Mouse (Mus musculus): Measurements from ENCODE around the gene Mrps7. TPM values are rescaled to one million over a fixed set of nuclear protein-coding genes. Genes with fewer than 3 reads are reported as not detected.
A peak's percentile ranks its signal among the peaks of the same experiment; 100 is the strongest.

Gene Mrps7
- polyA plus RNA-seq, 1 experiment from 2014 or later: 70.3 TPM

DNA sequence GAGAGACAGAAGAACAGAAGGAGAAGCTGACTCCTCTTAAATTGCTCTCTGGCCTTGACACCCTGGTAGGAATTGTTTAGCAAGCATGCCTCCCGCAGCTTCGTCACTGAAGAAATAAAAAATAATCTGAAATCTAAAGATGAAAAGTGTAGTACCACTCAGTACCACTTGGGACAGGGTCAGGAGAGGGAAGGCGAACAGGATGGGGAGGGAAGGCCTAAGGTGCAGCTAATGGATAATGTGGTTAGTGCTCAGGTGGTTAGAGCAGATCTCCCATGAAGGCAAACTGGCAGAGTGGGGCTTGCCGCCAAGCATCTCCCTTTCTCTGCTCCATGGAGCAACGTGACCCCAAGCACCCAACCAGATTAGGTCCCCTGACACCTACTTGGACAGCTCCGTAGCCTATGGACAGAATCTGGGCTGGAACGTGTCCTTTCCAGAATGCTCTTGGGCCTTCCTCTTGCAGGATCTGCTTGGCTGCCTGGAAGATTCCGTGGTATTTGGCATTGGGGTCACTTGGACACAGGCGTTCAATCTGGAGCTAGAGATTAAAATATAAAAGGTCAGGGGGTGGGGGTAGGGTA, 19.9 kb downstream of the Mrps7 start:
- peaks cover 17% of the 10 kb centered on the region for H3K36me3 ChIP-seq
- 74% methylated on average over 9 of the region's 9 CpGs for WGBS
- ATAC-seq (replicated peaks): no peak
- peaks cover 20% of the 10 kb centered on the region for H3K4me1 ChIP-seq
- H3K27me3 ChIP-seq: no peaks in the 10 kb centered on the region
- no peak overlapping the region for H3K9ac ChIP-seq (replicated peaks)
- no peaks in the 10 kb centered on the region for H3K9me3 ChIP-seq
- no peak overlapping the region for H3K4me3 ChIP-seq
- no peak overlapping the region for H3K4me2 ChIP-seq (replicated peaks)
- no peak overlapping the region for H3K27ac ChIP-seq (replicated peaks)

DNA sequence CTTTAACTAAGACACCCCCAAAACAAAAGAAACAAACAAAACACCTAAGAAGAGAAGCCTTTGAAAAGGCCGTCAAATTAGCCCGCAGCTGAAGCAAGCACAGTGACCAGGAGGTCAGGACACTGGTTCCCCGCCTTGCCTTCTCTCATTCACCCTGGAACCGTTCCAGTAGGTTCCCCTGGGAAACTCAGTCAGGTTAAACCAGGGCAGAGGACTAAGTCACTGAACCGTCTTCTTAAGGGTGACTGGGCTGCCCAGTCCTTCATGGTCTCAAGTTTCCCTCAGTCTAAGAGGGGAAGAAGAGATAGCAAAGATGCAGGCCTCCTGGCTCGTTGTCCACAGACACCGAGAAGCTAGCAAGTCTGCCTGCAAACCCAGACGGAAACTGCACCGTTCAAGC, 22.2 kb downstream of the Mrps7 start:
- WGBS: 80% methylated on average over 9 of the region's 9 CpGs
- no peak overlapping the region for H3K4me3 ChIP-seq
- peaks cover 23% of the 10 kb centered on the region for H3K4me1 ChIP-seq
- H3K9ac ChIP-seq (replicated peaks): no peak overlapping the region
- no peak for ATAC-seq (replicated peaks)
- no peaks in the 10 kb centered on the region for H3K27me3 ChIP-seq
- no peak overlapping the region for H3K27ac ChIP-seq (replicated peaks)
- no peak overlapping the region for H3K4me2 ChIP-seq (replicated peaks)
- peaks cover 11% of the 10 kb centered on the region for H3K36me3 ChIP-seq
- no peaks in the 10 kb centered on the region for H3K9me3 ChIP-seq

DNA sequence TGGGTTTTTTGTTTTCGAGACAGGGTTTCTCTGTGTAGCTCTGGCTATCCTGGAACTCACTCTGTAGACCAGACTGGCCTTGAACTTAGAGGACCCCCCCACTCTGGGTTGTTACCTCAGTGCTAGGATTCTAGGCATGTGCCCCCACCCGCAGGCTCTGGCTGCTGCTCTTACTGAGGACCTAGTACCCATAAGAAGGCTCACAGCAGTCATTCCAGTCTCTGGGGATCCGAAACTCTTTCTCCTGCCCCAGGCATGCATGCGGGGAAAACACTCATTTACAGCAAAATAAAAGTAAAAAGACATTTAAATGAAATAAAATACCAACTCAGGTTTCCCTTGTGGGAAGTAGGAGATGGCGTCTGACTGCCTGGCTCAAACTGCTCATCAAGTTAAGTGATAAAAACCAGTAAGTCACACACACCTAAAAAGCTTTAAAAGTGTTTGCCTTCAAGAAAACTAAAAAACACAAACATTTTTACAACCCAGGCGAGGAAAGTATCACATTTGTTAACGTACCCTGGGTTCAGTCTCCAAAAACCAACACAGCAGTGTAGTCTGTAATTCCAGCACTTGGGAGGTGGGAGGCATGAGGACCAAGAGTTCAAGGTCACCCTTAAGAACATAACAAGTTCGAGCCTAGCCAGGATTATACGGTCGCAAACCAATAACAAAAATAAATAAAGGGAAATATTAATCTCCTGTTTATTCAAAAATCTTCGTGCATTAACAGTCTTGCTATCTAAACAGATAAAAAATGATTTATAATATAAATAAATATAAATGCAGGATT, 23.3 kb downstream of the Mrps7 start:
- H3K4me3 ChIP-seq: peak overlapping the region; percentile 76
- peaks cover 10% of the 10 kb centered on the region for H3K36me3 ChIP-seq
- no peak overlapping the region for H3K27ac ChIP-seq (replicated peaks)
- H3K9me3 ChIP-seq: no peaks in the 10 kb centered on the region
- ATAC-seq (replicated peaks): no peak
- WGBS: 57% methylated on average over 11 of the region's 11 CpGs
- H3K4me1 ChIP-seq: peaks cover 23% of the 10 kb centered on the region
- peak overlapping the region; percentile 71 for H3K4me2 ChIP-seq (replicated peaks)
- peak overlapping the region; percentile 60 for H3K9ac ChIP-seq (replicated peaks)
- H3K27me3 ChIP-seq: no peaks in the 10 kb centered on the region

DNA sequence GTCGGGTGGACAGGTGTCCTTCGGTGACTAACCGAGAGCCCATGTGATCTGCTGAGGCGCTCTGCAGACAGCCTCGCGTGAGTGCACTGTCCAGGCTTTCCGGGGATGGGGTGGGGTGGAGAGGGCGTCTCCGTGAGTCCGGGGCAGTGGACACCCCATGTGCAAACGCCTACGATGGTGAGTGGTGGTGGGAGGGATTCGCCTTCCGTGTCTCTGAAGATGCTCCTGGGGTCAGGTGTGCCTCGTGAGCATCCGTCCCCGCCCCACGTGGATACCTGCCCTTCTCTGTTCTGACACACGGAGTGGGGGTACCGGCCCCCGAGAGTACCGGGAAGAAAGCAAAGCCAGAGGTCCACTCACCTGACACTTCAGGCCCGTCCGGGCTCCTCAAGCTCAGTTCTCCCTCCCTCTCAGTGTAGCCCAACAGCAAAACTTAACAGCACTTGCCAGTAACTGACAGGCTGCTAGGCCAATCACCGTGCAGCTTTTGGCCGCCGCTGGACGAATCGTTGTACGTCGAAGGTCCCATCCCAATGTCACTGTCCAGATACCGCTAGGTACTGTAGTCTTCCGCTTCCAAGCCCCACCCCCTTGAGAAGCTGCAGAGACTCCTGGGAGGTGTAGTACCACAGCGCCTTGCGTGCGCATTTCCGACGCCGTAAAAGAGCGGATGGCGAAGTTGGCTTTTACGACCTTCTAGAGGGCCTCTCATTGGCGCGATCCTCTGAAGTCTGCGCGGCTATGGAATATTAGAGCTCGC, 24.2 kb downstream of the Mrps7 start, which contains the start of gene Slc25a19:
Gene Slc25a19, minus strand, starts transcription at position 591 of the 760 bp plus-strand sequence.
- peak within 1 kb of the TSS; percentile 60 for H3K9ac ChIP-seq (replicated peaks)
- peak within 1 kb of the TSS; percentile 46; the same call in 1 of the 2 replicates for H3K27ac ChIP-seq (replicated peaks)

DNA sequence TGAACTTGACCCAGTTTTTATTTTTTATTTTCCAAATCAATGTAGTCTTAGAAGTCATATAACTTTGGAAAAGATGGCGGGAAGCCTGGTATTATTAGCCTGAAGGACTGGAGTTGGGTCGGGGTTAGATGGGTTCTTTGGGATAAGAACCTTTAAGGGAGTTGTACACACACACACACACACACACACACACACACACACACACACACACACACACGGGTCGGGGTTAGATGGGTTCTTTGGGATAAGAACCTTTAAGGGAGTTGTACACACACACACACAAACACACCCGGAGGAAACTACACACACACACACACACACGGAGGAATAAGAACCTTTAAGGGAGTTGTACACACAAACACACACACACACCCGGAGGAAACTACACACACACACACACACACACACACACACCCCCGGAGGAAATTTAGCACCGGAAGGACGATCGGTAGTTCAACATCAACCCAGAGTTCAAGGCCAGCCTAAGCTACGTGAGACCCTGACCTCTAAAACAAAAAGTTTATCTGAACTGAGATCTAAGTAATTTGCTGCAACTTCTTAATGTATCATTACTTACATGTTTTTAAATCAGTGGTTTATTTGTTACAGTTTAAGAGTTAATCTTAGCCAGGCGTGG, 24.9 kb downstream of the Mrps7 start:
- Histone ChIP-seq H3K36me3 (no peaks in the 10 kb centered on the region), H3K9me3 (no peaks in the 10 kb centered on the region), H3K9ac (replicated peaks) (peak overlapping the region; percentile 19), H3K4me3 (peak overlapping the region; percentile 76), H3K4me2 (replicated peaks) (peak overlapping the region; percentile 71), H3K4me1 (peaks cover 23% of the 10 kb centered on the region), H3K27ac (replicated peaks) (peak overlapping the region; percentile 46; the same call in 1 of the 2 replicates), H3K27me3 (no peaks in the 10 kb centered on the region)
- ATAC-seq (replicated peaks): peak; percentile 30
- WGBS: 52% methylated on average over 13 of the region's 13 CpGs

More for the DNA sequence above, 24.2 kb downstream of the Mrps7 start, which contains the start of gene Slc25a19:
- Histone ChIP-seq H3K4me3 (peak within 1 kb of the TSS; percentile 76), H3K4me1 (peaks cover 23% of the 10 kb centered on the region), H3K9me3 (no peaks in the 10 kb centered on the region), H3K27me3 (no peaks in the 10 kb centered on the region), H3K4me2 (replicated peaks) (peak within 1 kb of the TSS; percentile 71), H3K36me3 (peaks cover 2% of the 10 kb centered on the region; the same call in 1 of the 2 replicates)
- peak; percentile 100 for ATAC-seq (replicated peaks)
- WGBS: under 1% methylated on average over 47 of the region's 47 CpGs

- Histone ChIP-seq H3K4me3 (no peak overlapping the region), H3K9ac (replicated peaks) (no peak overlapping the region), H3K4me1 (peaks cover 23% of the 10 kb centered on the region), H3K36me3 (no peaks in the 10 kb centered on the region), H3K27me3 (no peaks in the 10 kb centered on the region), H3K27ac (replicated peaks) (no peak overlapping the region), H3K4me2 (replicated peaks) (no peak overlapping the region), H3K9me3 (no peaks in the 10 kb centered on the region)
- ATAC-seq (replicated peaks): no peak
- WGBS: 91% methylated on average over 13 of the region's 13 CpGs
Observed at GRCm38 (mm10) chr11:115629734-115630531, 26.2 kb downstream of the Mrps7 start.

- Histone ChIP-seq H3K27me3 (no peaks in the 10 kb centered on the region), H3K4me2 (replicated peaks) (no peak overlapping the region), H3K4me3 (no peak overlapping the region), H3K9me3 (no peaks in the 10 kb centered on the region), H3K36me3 (no peaks in the 10 kb centered on the region), H3K4me1 (peaks cover 23% of the 10 kb centered on the region), H3K9ac (replicated peaks) (no peak overlapping the region), H3K27ac (replicated peaks) (no peak overlapping the region)
- no peak for ATAC-seq (replicated peaks)
- 50% methylated on average over 16 of the region's 16 CpGs for WGBS
Observed at GRCm38 (mm10) chr11:115630532-115631504, 27.1 kb downstream of the Mrps7 start.

DNA sequence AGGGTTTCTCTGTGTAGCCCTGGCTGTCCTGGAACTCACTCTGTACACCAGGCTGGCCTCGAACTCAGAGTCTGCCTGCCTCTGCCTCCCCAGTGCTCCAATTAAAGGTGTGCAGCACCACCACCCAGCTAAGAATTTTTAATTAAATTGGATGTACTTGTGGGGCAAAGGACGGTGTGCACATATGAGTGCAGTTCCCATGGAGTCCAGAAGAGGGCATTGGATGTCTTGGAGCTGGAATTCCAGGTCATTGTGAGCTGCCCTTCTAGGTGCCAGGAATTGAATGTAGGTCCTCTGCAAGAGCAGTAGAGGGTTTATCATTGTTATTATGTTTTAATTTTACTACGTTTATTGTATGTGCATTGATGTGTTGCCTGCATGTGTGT, 27.8 kb downstream of the Mrps7 start:
- 13% methylated on average over 3 of the region's 3 CpGs for WGBS
- Histone ChIP-seq H3K9me3 (no peaks in the 10 kb centered on the region), H3K9ac (replicated peaks) (no peak overlapping the region), H3K27ac (replicated peaks) (no peak overlapping the region), H3K4me2 (replicated peaks) (no peak overlapping the region), H3K4me3 (no peak overlapping the region), H3K36me3 (no peaks in the 10 kb centered on the region), H3K4me1 (peaks cover 17% of the 10 kb centered on the region), H3K27me3 (no peaks in the 10 kb centered on the region)
- ATAC-seq (replicated peaks): no peak

- no peaks in the 10 kb centered on the region for H3K36me3 ChIP-seq
- H3K4me2 ChIP-seq (replicated peaks): no peak overlapping the region
- no peaks in the 10 kb centered on the region for H3K27me3 ChIP-seq
- H3K27ac ChIP-seq (replicated peaks): no peak overlapping the region
- ATAC-seq (replicated peaks): no peak
- no peaks in the 10 kb centered on the region for H3K9me3 ChIP-seq
- 76% methylated on average over 7 of the region's 7 CpGs for WGBS
- no peak overlapping the region for H3K4me3 ChIP-seq
- H3K9ac ChIP-seq (replicated peaks): no peak overlapping the region
- peaks cover 10% of the 10 kb centered on the region for H3K4me1 ChIP-seq
Observed at GRCm38 (mm10) chr11:115632247-115632646, 28.5 kb downstream of the Mrps7 start.

- WGBS: 86% methylated on average over 10 of the region's 10 CpGs
Observed at GRCm38 (mm10) chr11:115632862-115633261, 29.1 kb downstream of the Mrps7 start.

More at GRCm38 (mm10) chr11:115632862-115633261, 29.1 kb downstream of the Mrps7 start:
- Histone ChIP-seq H3K4me3 (no peak overlapping the region), H3K4me2 (replicated peaks) (no peak overlapping the region), H3K9me3 (no peaks in the 10 kb centered on the region), H3K27me3 (no peaks in the 10 kb centered on the region), H3K4me1 (peaks cover 5% of the 10 kb centered on the region; the same call in 1 of the 2 replicates), H3K9ac (replicated peaks) (no peak overlapping the region), H3K27ac (replicated peaks) (no peak overlapping the region), H3K36me3 (no peaks in the 10 kb centered on the region)
- ATAC-seq (replicated peaks): no peak
